Mouse (Mus musculus): ENCODE measurements at regions not wholly inside any gene's neighbourhood (a gene's known extent, or its start where the extent isn't known, plus 50 kb on each side); places are given as distances from the start of the nearest gene placed in this dataset.

GRCm38 (mm10) chr4:45648884-45649577 is 116.8 kb upstream of the Shb start:
- TF ChIP-seq POLR2A (IDR thresholded peaks at IDR 0.05; ENCODE audit: low read depth, low read length) = no peak
- no peak for TF ChIP-seq CTCF (IDR thresholded peaks at IDR 0.05; ENCODE audit: extremely low read depth, insufficient read depth, insufficient read length, insufficient replicate concordance)
